Mouse (Mus musculus) kidney, embryonic 15.5 days (tissue): ENCODE measurements around the gene Flvcr2. TPM values are rescaled to one million over a fixed set of nuclear protein-coding genes. Genes with fewer than 3 reads are reported as not detected.
A peak's percentile ranks its signal among the peaks of the same experiment; 100 is the strongest.

ENCODE experiments used
- ATAC-seq: fragments of 200-750 bp; cut with Nextera tagmentation; replicated peaks from 2 replicates; pipeline ENCODE4 v1.8.0; 2017; ENCODE audit warnings: moderate TSS enrichment; ENCODE audit not compliant: low FRiP score
- H3K27ac ChIP-seq: fragments of 300-500 bp; sonication (generic); 2 replicates; pipeline ENCODE4 v1.5.1; 2015; ENCODE audit warnings: mild to moderate bottlenecking, inconsistent platforms
- H3K27me3 ChIP-seq: fragments of 300-500 bp; sonication (generic); 2 replicates; pipeline ENCODE4 v1.6.1; 2015; ENCODE audit warnings: inconsistent platforms
- H3K36me3 ChIP-seq: fragments of 300-500 bp; sonication (generic); 2 replicates; pipeline ENCODE4 v1.6.1; 2015; ENCODE audit warnings: inconsistent platforms
- H3K4me1 ChIP-seq: fragments of 300-500 bp; sonication (generic); 2 replicates; pipeline ENCODE4 v1.6.1; 2015; ENCODE audit warnings: inconsistent platforms
- H3K4me2 ChIP-seq: fragments of 300-500 bp; sonication (generic); 2 replicates; pipeline ENCODE4 v1.6.1; 2015; ENCODE audit warnings: moderate library complexity, mild to moderate bottlenecking, inconsistent platforms
- H3K4me3 ChIP-seq: fragments of 300-500 bp; sonication (generic); replicated peaks from 2 replicates; pipeline ENCODE4 v1.5.1; 2015; ENCODE audit warnings: mild to moderate bottlenecking, inconsistent platforms
- H3K9ac ChIP-seq: fragments of 300-500 bp; sonication (generic); 2 replicates; pipeline ENCODE4 v1.6.1; 2015; ENCODE audit warnings: mild to moderate bottlenecking, inconsistent platforms
- H3K9me3 ChIP-seq: fragments of 300-500 bp; sonication (generic); replicated peaks from 2 replicates; pipeline ENCODE4 v1.6.1; 2016; ENCODE audit warnings: inconsistent platforms
- WGBS: fragments of 180-500 bp; shearing (Covaris S2); methylation state at CpG from one replicate; pipeline ENCODE4 v1.1.7; 2015; ENCODE audit warnings: mixed read lengths; 5-methylcytosine and 5-hydroxymethylcytosine counted together
- polyA plus RNA-seq: library from polyadenylated mRNA; unstranded; fragments of >200 nt; fragmentation: Nextera tagmentation; extraction: Ambion mirVana; gene quantifications from 2 replicates; pipeline ENCODE4 v1.2.1, GENCODE M21; 2015

The Flvcr2 gene
- polyA plus RNA-seq, 1 experiment from 2014 or later: 4.4 TPM

- Histone ChIP-seq H3K36me3 (no peaks in the 10 kb centered on the region), H3K9me3 (no peaks in the 10 kb centered on the region), H3K27ac (0 out of 2 replicates have a peak overlapping the region, but pooled peaks have one; percentile 41), H3K9ac (peak overlapping the region; percentile 37), H3K4me3 (peak overlapping the region; percentile 51), H3K4me1 (peaks cover 13% of the 10 kb centered on the region), H3K27me3 (peaks cover 28% of the 10 kb centered on the region), H3K4me2 (peak overlapping the region; percentile 92)
- 18% methylated on average over 21 of the region's 21 CpGs for WGBS
- peak; percentile 49 for ATAC-seq
Observed at GRCm38 (mm10) chr12:85746696-85747219, 419 bp downstream of the Flvcr2 start.

DNA sequence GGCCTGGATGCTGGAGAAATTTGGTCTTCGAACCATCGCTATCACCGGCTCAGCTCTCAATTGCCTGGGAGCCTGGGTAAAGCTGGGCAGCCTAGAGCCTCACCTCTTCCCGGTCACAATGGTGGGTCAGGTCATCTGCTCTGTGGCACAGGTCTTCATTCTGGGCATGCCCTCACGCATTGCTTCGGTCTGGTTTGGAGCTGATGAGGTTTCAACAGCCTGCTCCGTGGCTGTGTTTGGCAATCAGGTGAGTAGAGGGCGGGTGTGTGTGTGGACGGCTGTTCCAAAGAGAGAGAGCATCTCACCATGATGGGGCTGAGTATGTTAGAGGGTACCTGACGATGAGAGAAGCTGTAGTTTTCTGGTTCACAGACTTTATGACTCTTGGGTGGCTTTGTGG lies 1.0 kb downstream of the Flvcr2 start:
- H3K4me3 ChIP-seq: peak overlapping the region; percentile 51
- no peak for ATAC-seq
- no peak overlapping the region for H3K9ac ChIP-seq
- H3K36me3 ChIP-seq: no peaks in the 10 kb centered on the region
- no peaks in the 10 kb centered on the region for H3K9me3 ChIP-seq
- peaks cover 13% of the 10 kb centered on the region for H3K4me1 ChIP-seq
- H3K27me3 ChIP-seq: peaks cover 28% of the 10 kb centered on the region
- H3K4me2 ChIP-seq: peak overlapping the region; percentile 92
- WGBS: 83% methylated on average over 10 of the region's 10 CpGs
- H3K27ac ChIP-seq: no peak overlapping the region

- Histone ChIP-seq H3K9me3 (no peaks in the 10 kb centered on the region), H3K4me1 (peaks cover 18% of the 10 kb centered on the region), H3K9ac (no peak overlapping the region), H3K27me3 (peaks cover 20% of the 10 kb centered on the region), H3K36me3 (no peaks in the 10 kb centered on the region), H3K4me3 (no peak overlapping the region), H3K27ac (no peak overlapping the region), H3K4me2 (no peak overlapping the region)
- 75% methylated on average over 9 of the region's 9 CpGs for WGBS
- no peak for ATAC-seq
Observed at GRCm38 (mm10) chr12:85749861-85750260, 3.5 kb downstream of the Flvcr2 start.

GRCm38 (mm10) chr12:85752116-85752515 lies 5.8 kb downstream of the Flvcr2 start:
- Histone ChIP-seq H3K27me3 (peaks cover 11% of the 10 kb centered on the region), H3K9me3 (no peaks in the 10 kb centered on the region), H3K36me3 (no peaks in the 10 kb centered on the region), H3K4me3 (no peak overlapping the region), H3K27ac (no peak overlapping the region), H3K4me2 (no peak overlapping the region), H3K9ac (no peak overlapping the region), H3K4me1 (peaks cover 17% of the 10 kb centered on the region)
- ATAC-seq: no peak
- 81% methylated on average over 6 of the region's 6 CpGs for WGBS

GRCm38 (mm10) chr12:85753223-85753622 lies 6.9 kb downstream of the Flvcr2 start:
- ATAC-seq: no peak
- 46% methylated on average over 2 of the region's 2 CpGs for WGBS

DNA sequence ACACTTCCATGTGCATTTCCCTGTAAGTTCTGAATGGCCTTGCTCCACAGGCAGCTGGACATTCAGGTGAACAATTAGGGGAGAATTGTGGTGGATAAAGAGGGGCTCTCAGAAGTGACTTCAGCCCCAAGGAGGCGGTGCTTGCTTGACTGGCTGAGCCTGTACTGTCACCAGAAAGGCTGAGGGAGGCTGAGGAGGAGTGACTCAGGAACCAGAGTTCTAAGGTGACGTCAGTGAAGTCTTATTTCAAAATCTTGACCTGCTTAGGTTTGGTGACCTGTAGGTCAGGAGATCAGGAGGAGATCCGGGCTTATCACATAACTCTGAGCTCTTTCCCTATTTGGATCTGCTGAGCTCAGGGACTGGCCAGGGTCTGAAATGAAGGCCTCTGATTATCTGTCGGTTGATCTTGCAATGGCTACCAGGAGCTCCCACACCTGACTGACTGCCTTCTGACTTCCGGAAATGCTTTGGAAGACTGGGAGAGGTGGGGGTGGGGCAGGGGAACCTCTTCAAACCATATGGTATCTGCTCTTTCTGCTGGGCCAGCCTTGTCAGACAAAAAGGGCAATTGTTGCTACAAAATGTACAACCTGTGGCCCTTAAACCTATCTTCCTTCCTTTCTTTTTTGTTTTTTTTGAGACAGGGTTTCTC lies 8.4 kb downstream of the Flvcr2 start:
- Histone ChIP-seq H3K27ac (no peak overlapping the region), H3K4me2 (no peak overlapping the region), H3K4me1 (peaks cover 20% of the 10 kb centered on the region), H3K27me3 (no peaks in the 10 kb centered on the region), H3K9ac (no peak overlapping the region), H3K9me3 (no peaks in the 10 kb centered on the region), H3K4me3 (no peak overlapping the region), H3K36me3 (no peaks in the 10 kb centered on the region)
- no peak for ATAC-seq
- WGBS: 46% methylated on average over 5 of the region's 5 CpGs

More at GRCm38 (mm10) chr12:85753223-85753622, 6.9 kb downstream of the Flvcr2 start:
- H3K4me2 ChIP-seq: no peak overlapping the region
- no peak overlapping the region for H3K9ac ChIP-seq
- peaks cover 16% of the 10 kb centered on the region for H3K4me1 ChIP-seq
- H3K4me3 ChIP-seq: no peak overlapping the region
- H3K36me3 ChIP-seq: no peaks in the 10 kb centered on the region
- no peaks in the 10 kb centered on the region for H3K9me3 ChIP-seq
- H3K27ac ChIP-seq: no peak overlapping the region
- peaks cover under 1% of the 10 kb centered on the region; the same call in 1 of the 2 replicates for H3K27me3 ChIP-seq

DNA sequence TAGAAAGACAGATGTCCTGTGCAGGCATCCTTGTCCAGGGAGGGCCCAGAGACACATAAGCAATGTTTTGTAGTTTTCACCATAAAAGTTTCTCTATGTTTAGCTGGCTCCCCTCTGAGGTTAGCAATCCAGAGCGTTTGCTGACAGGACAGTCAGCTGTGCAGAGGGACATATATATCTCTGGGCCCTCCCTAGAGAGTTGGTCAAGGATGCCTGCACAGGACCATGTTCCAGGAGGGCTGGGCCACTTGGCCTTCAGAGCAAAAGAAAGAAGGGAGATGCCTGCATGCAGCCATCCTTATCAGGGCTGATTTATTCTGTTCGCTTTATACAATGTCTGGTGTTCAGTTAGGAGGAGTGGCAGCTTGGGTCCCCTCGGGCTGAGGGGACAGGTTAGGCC lies 10.1 kb downstream of the Flvcr2 start:
- WGBS: 39% methylated on average over 3 of the region's 3 CpGs
- ATAC-seq: peak; percentile 93
- no peaks in the 10 kb centered on the region for H3K36me3 ChIP-seq
- H3K4me3 ChIP-seq: no peak overlapping the region
- no peaks in the 10 kb centered on the region for H3K9me3 ChIP-seq
- H3K4me1 ChIP-seq: peaks cover 20% of the 10 kb centered on the region
- no peaks in the 10 kb centered on the region for H3K27me3 ChIP-seq
- H3K27ac ChIP-seq: no peak overlapping the region
- no peak overlapping the region for H3K9ac ChIP-seq
- H3K4me2 ChIP-seq: no peak overlapping the region

- H3K4me2 ChIP-seq: no peak overlapping the region
- no peak overlapping the region for H3K4me3 ChIP-seq
- no peaks in the 10 kb centered on the region for H3K9me3 ChIP-seq
- ATAC-seq: no peak
- H3K27ac ChIP-seq: no peak overlapping the region
- H3K4me1 ChIP-seq: peaks cover 20% of the 10 kb centered on the region
- no peak overlapping the region for H3K9ac ChIP-seq
- 64% methylated on average over 3 of the region's 3 CpGs for WGBS
- no peaks in the 10 kb centered on the region for H3K36me3 ChIP-seq
- no peaks in the 10 kb centered on the region for H3K27me3 ChIP-seq
Observed at GRCm38 (mm10) chr12:85757074-85757473, 10.7 kb downstream of the Flvcr2 start.

- ATAC-seq: no peak
Observed at GRCm38 (mm10) chr12:85758741-85759140, 12.4 kb downstream of the Flvcr2 start.

GRCm38 (mm10) chr12:85761471-85761870 lies 15.1 kb downstream of the Flvcr2 start:
- H3K4me1 ChIP-seq: peaks cover 8% of the 10 kb centered on the region
- WGBS: 79% methylated on average over 4 of the region's 4 CpGs

More at GRCm38 (mm10) chr12:85758741-85759140, 12.4 kb downstream of the Flvcr2 start:
- Histone ChIP-seq H3K27ac (no peak overlapping the region), H3K36me3 (no peaks in the 10 kb centered on the region), H3K27me3 (no peaks in the 10 kb centered on the region), H3K9ac (no peak overlapping the region), H3K4me1 (peaks cover 20% of the 10 kb centered on the region), H3K4me2 (no peak overlapping the region), H3K4me3 (no peak overlapping the region), H3K9me3 (no peaks in the 10 kb centered on the region)
- 64% methylated on average over 8 of the region's 8 CpGs for WGBS

GRCm38 (mm10) chr12:85764686-85765085 lies 18.3 kb downstream of the Flvcr2 start:
- no peak for ATAC-seq
- Histone ChIP-seq H3K36me3 (no peaks in the 10 kb centered on the region), H3K27me3 (no peaks in the 10 kb centered on the region), H3K4me3 (no peak overlapping the region), H3K27ac (no peak overlapping the region), H3K4me1 (no peaks in the 10 kb centered on the region), H3K9ac (no peak overlapping the region), H3K4me2 (no peak overlapping the region), H3K9me3 (no peaks in the 10 kb centered on the region)
- 62% methylated on average over 1 of the region's 1 CpGs for WGBS

More at GRCm38 (mm10) chr12:85761471-85761870, 15.1 kb downstream of the Flvcr2 start:
- H3K4me3 ChIP-seq: no peak overlapping the region
- H3K9ac ChIP-seq: no peak overlapping the region
- no peaks in the 10 kb centered on the region for H3K9me3 ChIP-seq
- no peak overlapping the region for H3K27ac ChIP-seq
- H3K4me2 ChIP-seq: no peak overlapping the region
- ATAC-seq: no peak
- no peaks in the 10 kb centered on the region for H3K36me3 ChIP-seq
- no peaks in the 10 kb centered on the region for H3K27me3 ChIP-seq

- no peak overlapping the region for H3K4me3 ChIP-seq
- H3K27me3 ChIP-seq: no peaks in the 10 kb centered on the region
- no peaks in the 10 kb centered on the region for H3K9me3 ChIP-seq
- no peak for ATAC-seq
- H3K9ac ChIP-seq: no peak overlapping the region
- H3K27ac ChIP-seq: no peak overlapping the region
- H3K4me2 ChIP-seq: no peak overlapping the region
- no peaks in the 10 kb centered on the region for H3K4me1 ChIP-seq
- no peaks in the 10 kb centered on the region for H3K36me3 ChIP-seq
- 86% methylated on average over 3 of the region's 3 CpGs for WGBS
Observed at GRCm38 (mm10) chr12:85766287-85766686, 19.9 kb downstream of the Flvcr2 start.
